Mouse (Mus musculus) liver, adult 2 months (tissue): Measurements from ENCODE around the gene Maml2.

Experiments used
- CTCF ChIP-seq: fragments of 200-500 bp; IDR thresholded peaks from 2 replicates; pipeline ENCODE4 v1.5.1; 2011; ENCODE audit warnings: low read depth, low read length, control low read depth
- POLR2A ChIP-seq: fragments of 200-500 bp; IDR thresholded peaks from 2 replicates; pipeline ENCODE4 v1.6.1; 2011; ENCODE audit warnings: low read length, control low read depth; ENCODE audit not compliant: insufficient read depth; ENCODE audit errors: extremely low read depth

GRCm38 (mm10) chr9:13303976-13304375 lies 6.2 kb downstream of the Maml2 start:
- TF ChIP-seq POLR2A (no peak), CTCF (no peak)
